Mouse (Mus musculus): ENCODE results near the gene Ncoa4.

GRCm38 (mm10) chr14:32167326-32167725 lies 7.7 kb downstream of the Ncoa4 start:
- TF ChIP-seq POLR2A (IDR thresholded peaks at IDR 0.05; ENCODE audit: low read depth, low read length) (no peak), CTCF (IDR thresholded peaks at IDR 0.05; ENCODE audit: extremely low read depth, insufficient read length, insufficient replicate concordance, low read depth, low read length) (no peak)

Measured in small intestine, adult 2 months (tissue).